Mouse (Mus musculus) spleen, adult 2 months (tissue): ENCODE measurements around the gene Hdac10.

Source experiments
- CTCF ChIP-seq: fragments of 200-500 bp; IDR thresholded peaks from 2 replicates; pipeline ENCODE4 v1.5.1; 2011; ENCODE audit warnings: mild to moderate bottlenecking, inconsistent platforms; ENCODE audit not compliant: insufficient read depth, insufficient read length, insufficient replicate concordance; ENCODE audit errors: extremely low read depth
- POLR2A ChIP-seq: fragments of 200-500 bp; IDR thresholded peaks from 2 replicates; pipeline ENCODE4 v1.6.1; 2011; ENCODE audit warnings: low read depth, low read length, inconsistent platforms

GRCm38 (mm10) chr15:89089248-89090051 lies 39.0 kb downstream of the Hdac10 start:
- TF ChIP-seq POLR2A, result no peak
- TF ChIP-seq CTCF, result no peak
